Mouse (Mus musculus) left cerebral cortex, postnatal 4 days (tissue): ENCODE measurements at regions not wholly inside any gene's neighbourhood (a gene's known extent, or its start where the extent isn't known, plus 50 kb on each side); places are given as distances from the start of the nearest gene placed in this dataset.

Experiments
- DNase-seq: peaks from one replicate; pipeline ENCODE4 v3.0.0-alpha.2; 2022
- intact Hi-C: fragments of 180-260 bp; cut with DNase I; formaldehyde crosslinking; loops from one replicate; pipeline ENCODE4 v1.15.1; 2025

GRCm38 (mm10) chr11:90088473-90088872 lies 58.3 kb downstream of the Tmem100 start:
- DNase-seq: no peak
- intact Hi-C loops: no loop called here

- DNase-seq: no peak
- intact Hi-C loops: no loop called here
Measured at GRCm38 (mm10) chr11:90094052-90094451, 63.9 kb downstream of the Tmem100 start.

- DNase-seq: peak; percentile 35
- intact Hi-C loops: no loop called here
Measured at GRCm38 (mm10) chr11:90094700-90095355, 64.7 kb downstream of the Tmem100 start.

DNA sequence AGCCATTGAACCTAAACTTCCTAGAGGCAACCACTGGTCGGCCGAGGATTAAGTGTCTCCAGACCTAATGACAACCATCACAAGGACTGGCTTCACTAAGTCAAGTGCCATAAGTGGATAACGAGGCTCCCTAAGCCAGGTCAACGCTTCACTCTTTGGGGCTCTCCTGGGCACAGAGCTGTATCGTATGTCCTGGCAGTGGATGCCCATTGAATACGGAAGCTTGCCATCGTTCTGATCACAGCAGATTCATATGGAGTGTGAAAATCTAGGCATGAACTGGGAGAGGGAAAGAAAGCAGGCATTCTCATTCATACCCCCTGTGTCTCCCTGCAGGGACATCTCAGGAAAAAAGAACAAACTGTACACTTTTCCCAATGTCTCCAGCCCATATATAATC lies 68.3 kb downstream of the Tmem100 start:
- no peak for DNase-seq
- intact Hi-C loops: no loop called here

DNA sequence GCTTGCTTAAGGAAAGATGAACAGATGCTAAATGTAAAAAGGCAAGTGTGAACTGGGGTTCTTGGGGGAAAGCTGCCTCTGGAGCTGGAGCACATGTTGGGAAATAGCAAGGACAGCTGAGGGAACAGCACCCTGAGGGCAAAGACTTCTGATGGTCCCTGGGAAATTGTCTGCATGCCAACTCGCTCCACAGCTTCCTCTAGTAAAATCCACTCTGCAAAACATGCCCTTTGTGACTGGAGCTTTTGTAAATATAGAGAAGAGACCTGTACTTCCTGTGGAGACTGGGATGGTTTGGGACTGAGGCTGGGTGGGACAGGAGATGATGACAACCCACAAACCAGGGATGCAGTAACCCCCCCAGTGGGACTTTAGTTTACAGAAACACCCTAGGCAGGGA lies 69.0 kb downstream of the Tmem100 start:
- no peak for DNase-seq
- intact Hi-C loops: no loop called here

DNA sequence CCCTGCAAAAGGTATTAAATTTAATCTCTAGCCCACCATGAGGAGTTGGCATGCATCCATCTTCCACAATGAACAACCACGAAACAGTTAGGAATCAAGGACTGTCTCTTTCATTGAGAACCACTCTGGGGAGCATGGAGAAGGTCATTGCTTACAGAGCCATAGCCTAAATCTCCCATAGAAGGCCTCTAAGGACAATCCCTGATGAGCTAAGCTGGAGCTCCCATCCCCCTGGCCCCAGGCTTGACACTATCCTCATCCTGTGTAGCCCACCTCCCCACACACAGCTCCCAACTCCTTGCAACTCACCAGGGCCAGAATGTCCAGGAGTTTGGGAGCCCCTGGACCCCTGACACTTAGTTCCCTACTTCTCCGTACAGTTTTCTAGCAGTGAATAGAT lies 70.0 kb downstream of the Tmem100 start:
- DNase-seq: no peak
- intact Hi-C loops: no loop called here

DNA sequence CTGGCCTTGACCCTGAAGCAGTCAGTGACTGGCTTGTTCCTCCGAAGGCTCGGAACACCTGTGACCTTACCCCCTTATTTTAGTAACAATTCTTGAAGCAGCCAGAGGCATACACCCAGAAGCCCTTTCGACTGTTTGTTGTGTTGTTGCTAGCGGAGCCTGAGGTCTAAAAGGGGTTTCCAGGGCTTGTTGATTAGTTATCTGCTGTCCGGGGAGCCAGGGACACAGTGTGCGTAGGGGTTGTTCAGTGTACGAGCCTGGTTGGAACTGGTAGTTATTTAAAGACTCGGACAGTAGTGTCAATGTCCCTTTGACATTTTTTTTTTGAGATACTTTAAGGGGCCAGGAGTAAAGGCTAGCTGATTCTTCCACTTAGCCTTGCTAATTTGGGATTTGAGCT lies 71.1 kb downstream of the Tmem100 start:
- no peak for DNase-seq
- intact Hi-C loops: no loop called here

DNA sequence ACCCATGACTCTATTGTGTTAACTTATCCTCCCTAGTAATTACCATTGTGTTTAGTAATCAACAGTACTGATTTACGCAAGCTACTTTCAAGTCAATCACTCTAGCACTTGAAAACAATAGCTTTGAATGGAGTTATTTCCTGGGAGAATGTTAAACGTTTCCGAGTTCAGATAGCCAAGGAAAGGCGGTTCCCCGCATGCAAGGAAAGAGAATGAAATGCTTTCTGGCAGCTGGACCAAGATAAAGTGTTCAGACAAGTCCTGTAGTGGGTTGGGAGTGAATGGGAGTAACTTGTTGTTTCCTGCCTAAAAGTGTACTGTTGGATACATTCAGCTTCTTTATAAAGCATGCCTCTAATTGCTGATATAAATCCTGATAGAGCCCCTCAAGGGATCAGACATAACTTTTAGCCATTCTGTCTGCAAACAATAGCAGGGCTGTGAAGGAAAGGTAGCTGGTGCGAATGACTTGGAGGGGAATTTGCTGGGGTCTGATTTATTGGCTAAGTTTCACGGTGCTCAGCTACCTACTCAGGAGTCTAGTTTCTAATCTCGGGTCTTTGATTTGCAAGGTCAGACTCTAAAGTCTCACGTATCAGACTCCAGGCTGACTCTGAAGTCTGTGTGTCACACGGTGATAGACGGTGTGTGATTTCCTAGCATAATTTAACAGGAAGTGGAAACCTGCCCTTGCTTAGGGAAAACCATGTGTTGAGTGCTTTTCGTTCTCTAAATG lies 76.1 kb downstream of the Tmem100 start:
- no peak for DNase-seq
- intact Hi-C loops: no loop called here

GRCm38 (mm10) chr11:90109681-90110111 lies 77.8 kb upstream of the Gm45716 start:
- intact Hi-C loops: no loop called here
- DNase-seq: no peak

DNA sequence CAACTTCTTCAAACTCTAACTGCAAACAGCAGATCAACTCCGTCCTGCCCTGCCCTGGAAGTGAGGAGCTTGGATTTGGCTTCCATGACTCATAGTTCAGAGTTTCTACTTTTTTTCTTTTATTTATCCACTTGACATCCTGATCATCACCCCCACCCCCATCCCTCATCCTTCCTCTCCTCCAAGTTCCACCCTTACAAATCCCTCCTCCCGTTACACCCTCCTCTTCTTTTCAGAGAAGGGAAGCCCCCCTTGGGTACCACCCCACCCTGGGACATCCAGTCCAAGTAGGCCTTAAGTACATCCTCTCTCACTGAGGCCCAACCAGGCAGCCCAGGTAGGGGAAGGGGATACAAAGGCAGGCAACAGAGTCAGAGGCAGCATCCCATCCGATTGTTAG lies 77.3 kb upstream of the Gm45716 start:
- DNase-seq: no peak
- intact Hi-C loops: no loop called here

DNA sequence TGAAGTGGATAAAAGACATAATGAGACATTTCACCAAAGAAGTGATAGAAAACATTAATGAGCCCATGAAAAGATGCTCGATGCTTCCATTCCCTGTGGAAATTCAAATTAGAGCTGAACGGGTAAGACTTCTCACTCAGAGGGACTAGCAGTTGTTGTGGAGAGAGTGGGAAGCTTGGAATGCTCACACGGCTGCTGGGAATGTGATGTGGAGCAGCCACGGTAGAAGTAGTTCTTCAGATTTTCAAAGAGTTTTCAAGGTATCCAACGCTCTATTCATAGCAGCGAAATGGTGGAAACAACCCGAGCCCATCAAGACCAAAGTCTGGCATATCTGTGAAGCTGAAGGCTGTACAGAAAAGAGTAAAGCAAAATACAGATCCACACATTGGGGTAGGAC lies 75.3 kb upstream of the Gm45716 start:
- intact Hi-C loops: no loop called here
- no peak for DNase-seq

GRCm38 (mm10) chr11:90116676-90117663 lies 70.5 kb upstream of the Gm45716 start:
- intact Hi-C loops: no loop called here
- DNase-seq: no peak

DNA sequence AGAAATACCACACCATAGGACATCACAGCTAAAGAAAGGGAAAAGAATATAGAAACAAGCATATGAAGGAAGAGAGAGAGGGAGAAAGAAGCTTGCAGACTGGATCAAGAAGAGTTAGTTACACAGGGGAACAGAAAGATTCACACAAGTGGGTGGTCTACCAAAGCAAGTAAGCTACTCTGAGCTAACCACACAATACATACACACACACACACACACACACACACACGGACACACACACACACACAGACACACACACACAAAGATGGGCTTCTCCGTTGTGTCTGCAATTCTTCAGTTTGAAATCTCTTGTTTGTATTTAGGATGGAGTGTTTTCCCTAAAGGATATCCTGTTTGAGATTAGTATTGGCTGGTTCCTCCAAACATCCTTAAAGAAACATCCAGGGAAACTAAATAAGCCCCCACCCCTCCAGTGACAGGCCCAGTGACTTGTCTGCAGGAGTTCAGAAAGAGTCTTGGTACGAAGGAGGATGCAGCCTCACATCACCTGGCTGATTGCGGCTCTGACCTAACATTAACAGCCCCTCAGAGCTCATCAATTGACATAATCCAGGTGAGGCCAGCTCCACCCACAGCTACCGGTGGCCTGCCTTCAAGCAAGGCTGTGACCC lies 69.7 kb upstream of the Gm45716 start:
- intact Hi-C loops: no loop called here
- DNase-seq: no peak

DNA sequence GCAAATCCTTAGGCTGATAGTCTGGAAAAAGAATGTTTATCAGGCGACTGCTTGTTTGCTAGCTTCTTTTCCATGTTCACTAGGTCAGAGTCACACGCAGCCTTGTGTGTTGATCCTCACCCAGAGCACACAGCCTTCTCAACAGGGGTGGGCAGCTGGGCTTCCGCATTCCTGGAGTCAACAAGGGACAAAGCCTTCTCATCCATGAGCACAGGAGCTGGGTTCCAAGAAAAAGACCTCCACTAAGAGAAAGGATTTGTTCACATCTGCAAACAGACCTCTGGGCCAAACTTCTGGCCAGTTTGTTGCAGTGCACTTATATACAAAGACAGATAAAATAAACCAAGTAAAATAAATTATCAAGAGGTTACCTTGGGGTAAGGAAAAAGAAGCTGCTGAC lies 65.6 kb upstream of the Gm45716 start:
- intact Hi-C loops: no loop called here
- no peak for DNase-seq

- intact Hi-C loops: no loop called here
- no peak for DNase-seq
Measured at GRCm38 (mm10) chr11:90122709-90123108, 64.8 kb upstream of the Gm45716 start.

- intact Hi-C loops: no loop called here
- DNase-seq: no peak
Measured at GRCm38 (mm10) chr11:90123851-90124250, 63.6 kb upstream of the Gm45716 start.

GRCm38 (mm10) chr11:90126289-90126688 lies 61.2 kb upstream of the Gm45716 start:
- intact Hi-C loops: no loop called here
- no peak for DNase-seq

DNA sequence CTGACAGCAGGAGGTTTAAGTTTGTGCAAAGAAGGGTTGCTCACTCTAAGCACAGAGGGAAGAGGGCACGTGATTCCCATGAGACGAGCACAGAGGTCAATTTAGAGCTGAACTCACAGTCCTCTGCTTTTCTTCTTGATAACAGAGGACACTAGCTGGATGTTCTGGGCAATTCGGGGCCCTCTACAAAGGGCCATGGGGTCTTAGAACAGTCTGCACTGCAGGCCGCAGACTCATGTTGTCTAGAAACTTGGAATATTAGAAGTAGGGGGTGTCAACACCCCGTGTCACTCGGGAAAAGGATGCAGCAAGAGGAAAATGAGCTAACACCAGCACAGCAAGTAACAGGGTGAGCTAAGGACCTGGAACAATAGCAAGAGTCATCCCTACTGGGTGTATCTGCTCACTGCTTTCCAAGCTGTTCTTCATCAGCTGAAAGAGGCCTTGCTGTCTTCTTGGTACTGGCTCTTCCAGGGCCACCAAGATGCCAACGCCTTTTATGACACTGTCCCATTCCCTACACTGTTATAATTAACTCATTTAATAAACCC lies 58.5 kb upstream of the Gm45716 start:
- no peak for DNase-seq
- intact Hi-C loops: no loop called here

DNA sequence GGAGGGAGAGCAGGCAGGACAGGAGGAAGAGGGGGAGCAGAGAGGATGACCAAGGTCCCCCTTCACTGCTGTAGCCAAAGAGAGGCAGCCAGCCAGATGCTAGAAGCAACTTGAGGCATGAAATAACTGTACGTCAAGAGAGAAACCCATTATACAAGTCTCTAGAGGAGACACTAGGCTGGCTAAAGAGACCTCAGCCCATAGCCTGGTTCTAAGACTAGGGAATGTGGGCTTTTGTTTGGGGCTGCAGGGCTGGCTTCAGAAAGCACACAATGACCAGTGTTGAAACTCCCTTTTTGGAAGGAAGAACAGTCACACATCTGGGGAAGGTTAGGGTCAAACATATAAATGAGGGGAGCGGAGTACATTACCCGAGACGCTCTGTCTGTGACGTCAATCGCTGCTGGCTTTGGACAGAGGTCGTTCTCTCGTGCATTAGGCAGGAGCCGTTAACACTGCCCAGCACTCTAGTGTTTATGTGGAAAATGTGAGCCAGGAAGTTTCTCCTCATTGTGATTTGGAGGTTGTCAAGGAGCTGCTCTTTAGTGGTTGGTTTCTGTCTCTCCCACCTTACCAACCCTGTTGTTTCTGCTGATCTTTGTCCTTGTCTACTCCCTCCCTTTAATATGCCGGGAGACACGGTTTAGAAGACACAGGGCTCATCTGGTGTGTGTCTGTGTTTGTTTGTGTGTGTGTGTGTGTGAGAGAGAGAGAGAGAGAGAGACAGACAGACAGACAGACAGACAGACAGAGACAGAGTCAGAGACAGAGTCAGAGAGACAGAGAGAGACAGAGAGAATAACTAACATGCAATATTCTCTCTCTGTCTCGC lies 57.5 kb upstream of the Gm45716 start:
- intact Hi-C loops: no loop called here
- no peak for DNase-seq

DNA sequence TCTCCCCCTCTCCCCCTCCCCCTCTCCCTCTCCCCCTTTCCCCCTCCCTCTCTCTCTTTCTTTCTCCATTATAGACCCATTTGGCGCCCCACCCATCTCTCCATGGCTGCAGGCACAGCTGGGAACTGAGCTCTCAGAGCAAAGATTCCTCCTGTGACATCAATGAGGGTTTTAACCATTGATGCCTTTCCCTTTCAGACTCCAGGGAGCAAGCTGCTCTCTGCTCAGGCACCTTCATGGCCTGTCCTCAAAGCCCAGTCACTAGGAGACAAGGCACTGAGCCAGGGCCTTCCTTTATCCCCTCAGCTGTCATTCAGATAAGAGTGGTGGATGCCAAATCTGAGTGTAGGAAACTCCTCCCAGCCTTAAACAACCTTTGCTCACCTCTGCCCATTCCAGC lies 56.8 kb upstream of the Gm45716 start:
- intact Hi-C loops: no loop called here
- peak; percentile 51 for DNase-seq
